Mouse (Mus musculus) liver, postnatal 0 days (tissue): ENCODE measurements at regions not wholly inside any gene's neighbourhood (a gene's known extent, or its start where the extent isn't known, plus 50 kb on each side); places are given as distances from the start of the nearest gene placed in this dataset.

ENCODE experiments used
- CTCF ChIP-seq: sonication (generic); IDR thresholded peaks from 2 replicates; pipeline ENCODE4 v1.5.1; 2016; ENCODE audit warnings: antibody characterized with exemption, low read depth
- EP300 ChIP-seq: IDR thresholded peaks from 2 replicates; pipeline ENCODE4 v1.6.1; 2016; ENCODE audit warnings: antibody characterized with exemption, low read depth, mild to moderate bottlenecking

GRCm38 (mm10) chr5:41947114-41947640 is 103.1 kb upstream of the Bod1l start:
- TF ChIP-seq CTCF (no peak), EP300 (no peak)
